Mouse (Mus musculus): ENCODE data around the gene App.

DNA sequence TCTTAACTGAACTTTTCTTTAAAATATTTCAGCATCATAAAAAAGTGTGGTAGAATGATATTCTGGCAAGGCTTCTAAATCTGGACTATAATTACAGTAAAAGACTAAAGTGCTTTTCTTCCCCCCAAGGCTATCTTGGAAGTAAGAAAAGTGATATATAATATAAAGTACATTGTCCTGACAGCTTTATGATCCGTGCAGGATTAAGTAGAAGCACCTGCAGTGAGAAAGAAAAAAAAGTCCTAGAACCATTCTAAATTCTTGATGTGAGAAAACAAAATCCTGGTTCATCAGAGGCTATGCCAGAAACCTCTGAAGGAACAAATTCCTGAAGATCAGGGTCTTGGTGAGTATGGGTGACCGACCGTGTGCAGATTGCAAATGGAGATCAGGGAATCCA is 110.8 kb downstream of the App start:
- TF ChIP-seq CTCF (IDR thresholded peaks at IDR 0.05; ENCODE audit: low read depth) (no peak), EP300 (IDR thresholded peaks at IDR 0.05; ENCODE audit: low read depth) (no peak)
